Mouse (Mus musculus): Measurements from ENCODE around the gene Ttc36. TPM values are rescaled to one million over a fixed set of nuclear protein-coding genes. Genes with fewer than 3 reads are reported as not detected.
"Not testable (repeated sequence)": the region's sequence is repeated elsewhere in the genome, so short reads cannot be mapped to it uniquely, and the experiment has no call there.

Gene Ttc36
- polyA plus RNA-seq, 1 experiment from 2014 or later: 200 TPM

GRCm38 (mm10) chr9:44799102-44799957 lies 3.5 kb downstream of the Ttc36 start, which contains the start of gene Tmem25:
TSS of gene Tmem25 (minus strand) at chr9:44799307.
- H3K27me3 ChIP-seq (ENCODE audit: control insufficient read depth, insufficient read depth, low read depth, low read length): peaks cover 35% of the 10 kb centered on the region
- H3K27ac ChIP-seq (ENCODE audit: low read length): peak within 1 kb of the TSS; percentile 72
- peak within 1 kb of the TSS; percentile 61 for H3K9ac ChIP-seq (ENCODE audit: low read depth, low read length)
- peaks cover 14% of the 10 kb centered on the region for H3K4me1 ChIP-seq (ENCODE audit: control insufficient read depth, low read depth, low read length)
- under 1% methylated on average over 75 of the region's 75 CpGs for WGBS (ENCODE audit: insufficient replicate concordance)
- peak within 1 kb of the TSS; percentile 91 for H3K4me2 ChIP-seq (ENCODE audit: low read depth, low read length)
- no peaks in the 10 kb centered on the region for H3K36me3 ChIP-seq (ENCODE audit: control insufficient read depth, insufficient read depth)
- H3K4me3 ChIP-seq (ENCODE audit: low read depth, low read length): peak within 1 kb of the TSS; percentile 64
- peak; percentile 89 for ATAC-seq (ENCODE audit: low read depth)
- H3K9me3 ChIP-seq (replicated peaks; ENCODE audit: control insufficient read depth, low read length): no peaks in the 10 kb centered on the region

GRCm38 (mm10) chr9:44798298-44798697 lies 4.6 kb downstream of the Ttc36 start:
- H3K27me3 ChIP-seq (ENCODE audit: control insufficient read depth, insufficient read depth, low read depth, low read length): peaks cover 35% of the 10 kb centered on the region
- peak overlapping the region; percentile 91; the same call in 1 of the 2 replicates for H3K4me2 ChIP-seq (ENCODE audit: low read depth, low read length)
- H3K27ac ChIP-seq (ENCODE audit: low read length): no peak overlapping the region
- H3K36me3 ChIP-seq (ENCODE audit: control insufficient read depth, insufficient read depth): no peaks in the 10 kb centered on the region
- 48% methylated on average over 7 of the region's 7 CpGs for WGBS (ENCODE audit: insufficient replicate concordance)
- peaks cover 14% of the 10 kb centered on the region for H3K4me1 ChIP-seq (ENCODE audit: control insufficient read depth, low read depth, low read length)
- no peak overlapping the region for H3K4me3 ChIP-seq (ENCODE audit: low read depth, low read length)
- ATAC-seq (ENCODE audit: low read depth): no peak
- H3K9ac ChIP-seq (ENCODE audit: low read depth, low read length): no peak overlapping the region
- no peaks in the 10 kb centered on the region for H3K9me3 ChIP-seq (replicated peaks; ENCODE audit: control insufficient read depth, low read length)

- WGBS (ENCODE audit: insufficient replicate concordance): 67% methylated on average over 9 of the region's 9 CpGs
- Histone ChIP-seq H3K4me1 (ENCODE audit: control insufficient read depth, low read depth, low read length) (no peaks in the 10 kb centered on the region), H3K4me2 (ENCODE audit: low read depth, low read length) (no peak overlapping the region), H3K9me3 (replicated peaks; ENCODE audit: control insufficient read depth, low read length) (no peaks in the 10 kb centered on the region), H3K27ac (ENCODE audit: low read length) (no peak overlapping the region), H3K36me3 (ENCODE audit: control insufficient read depth, insufficient read depth) (no peaks in the 10 kb centered on the region; the same call in 1 of the 2 replicates), H3K9ac (ENCODE audit: low read depth, low read length) (no peak overlapping the region), H3K4me3 (ENCODE audit: low read depth, low read length) (no peak overlapping the region), H3K27me3 (ENCODE audit: control insufficient read depth, insufficient read depth, low read depth, low read length) (peaks cover 4% of the 10 kb centered on the region; the same call in 1 of the 2 replicates)
- no peak for ATAC-seq (ENCODE audit: low read depth)
Measured at GRCm38 (mm10) chr9:44792842-44793241, 10.0 kb downstream of the Ttc36 start.

- peak overlapping the region; percentile 78 for H3K27ac ChIP-seq (ENCODE audit: low read length)
- H3K9ac ChIP-seq (ENCODE audit: low read depth, low read length): peak overlapping the region; percentile 72
- H3K4me1 ChIP-seq (ENCODE audit: control insufficient read depth, low read depth, low read length): peaks cover 13% of the 10 kb centered on the region
- no peaks in the 10 kb centered on the region for H3K9me3 ChIP-seq (replicated peaks; ENCODE audit: control insufficient read depth, low read length)
- H3K27me3 ChIP-seq (ENCODE audit: control insufficient read depth, insufficient read depth, low read depth, low read length): no peaks in the 10 kb centered on the region
- peak overlapping the region; percentile 99 for H3K4me2 ChIP-seq (ENCODE audit: low read depth, low read length)
- H3K4me3 ChIP-seq (ENCODE audit: low read depth, low read length): peak overlapping the region; percentile 83
- under 1% methylated on average over 41 of the region's 41 CpGs for WGBS (ENCODE audit: insufficient replicate concordance)
- H3K36me3 ChIP-seq (ENCODE audit: control insufficient read depth, insufficient read depth): no peaks in the 10 kb centered on the region
- ATAC-seq (ENCODE audit: low read depth): peak; percentile 100
Measured at GRCm38 (mm10) chr9:44772750-44773651, 29.9 kb downstream of the Ttc36 start.

GRCm38 (mm10) chr9:44772392-44772749 lies 30.5 kb downstream of the Ttc36 start:
- H3K27me3 ChIP-seq (ENCODE audit: control insufficient read depth, insufficient read depth, low read depth, low read length): no peaks in the 10 kb centered on the region
- no peak overlapping the region for H3K4me3 ChIP-seq (ENCODE audit: low read depth, low read length)
- no peak for ATAC-seq (ENCODE audit: low read depth)
- H3K27ac ChIP-seq (ENCODE audit: low read length): peak overlapping the region; percentile 68; the same call in 1 of the 2 replicates
- 18% methylated on average over 5 of the region's 5 CpGs for WGBS (ENCODE audit: insufficient replicate concordance)
- no peaks in the 10 kb centered on the region for H3K36me3 ChIP-seq (ENCODE audit: control insufficient read depth, insufficient read depth)
- H3K9me3 ChIP-seq (replicated peaks; ENCODE audit: control insufficient read depth, low read length): no peaks in the 10 kb centered on the region
- 0 out of 2 replicates have a peak overlapping the region, but pooled peaks have one; percentile 14 for H3K4me2 ChIP-seq (ENCODE audit: low read depth, low read length)
- peaks cover 13% of the 10 kb centered on the region for H3K4me1 ChIP-seq (ENCODE audit: control insufficient read depth, low read depth, low read length)
- peak overlapping the region; percentile 31; the same call in 1 of the 2 replicates for H3K9ac ChIP-seq (ENCODE audit: low read depth, low read length)

GRCm38 (mm10) chr9:44771376-44771775 lies 31.5 kb downstream of the Ttc36 start:
- H3K4me3 ChIP-seq (ENCODE audit: low read depth, low read length): no peak overlapping the region
- no peak overlapping the region for H3K4me2 ChIP-seq (ENCODE audit: low read depth, low read length)
- no peaks in the 10 kb centered on the region for H3K36me3 ChIP-seq (ENCODE audit: control insufficient read depth, insufficient read depth)
- H3K27ac ChIP-seq (ENCODE audit: low read length): no peak overlapping the region
- no peaks in the 10 kb centered on the region for H3K27me3 ChIP-seq (ENCODE audit: control insufficient read depth, insufficient read depth, low read depth, low read length)
- no peak for ATAC-seq (ENCODE audit: low read depth)
- peaks cover 14% of the 10 kb centered on the region for H3K4me1 ChIP-seq (ENCODE audit: control insufficient read depth, low read depth, low read length)
- H3K9me3 ChIP-seq (replicated peaks; ENCODE audit: control insufficient read depth, low read length): no peaks in the 10 kb centered on the region
- H3K9ac ChIP-seq (ENCODE audit: low read depth, low read length): no peak overlapping the region
- WGBS (ENCODE audit: insufficient replicate concordance): 85% methylated on average over 5 of the region's 5 CpGs

GRCm38 (mm10) chr9:44768029-44768394 lies 34.9 kb downstream of the Ttc36 start:
- not testable (repeated sequence) for ATAC-seq (ENCODE audit: low read depth); H3K27me3 ChIP-seq (ENCODE audit: control insufficient read depth, insufficient read depth, low read depth, low read length); H3K36me3 ChIP-seq (ENCODE audit: control insufficient read depth, insufficient read depth); H3K9me3 ChIP-seq (replicated peaks; ENCODE audit: control insufficient read depth, low read length)
- 36% methylated on average over 7 of the region's 9 CpGs for WGBS (ENCODE audit: insufficient replicate concordance)
- Histone ChIP-seq H3K9ac (ENCODE audit: low read depth, low read length) (peak overlapping the region; percentile 97), H3K4me3 (ENCODE audit: low read depth, low read length) (peak overlapping the region; percentile 87), H3K4me2 (ENCODE audit: low read depth, low read length) (peak overlapping the region; percentile 71), H3K4me1 (ENCODE audit: control insufficient read depth, low read depth, low read length) (peaks cover 22% of the 10 kb centered on the region), H3K27ac (ENCODE audit: low read length) (peak overlapping the region; percentile 96)

GRCm38 (mm10) chr9:44767101-44768028 lies 35.5 kb downstream of the Ttc36 start, which contains the start of the genes Arcn1 and Ift46:
TSS of gene Arcn1 (minus strand) at chr9:44767845.
TSS of gene Ift46 (plus strand) at chr9:44767908.
- peak within 1 kb of the TSS; percentile 71 for H3K4me2 ChIP-seq (ENCODE audit: low read depth, low read length)
- peak within 1 kb of the TSS; percentile 96 for H3K27ac ChIP-seq (ENCODE audit: low read length)
- no peaks in the 10 kb centered on the region for H3K9me3 ChIP-seq (replicated peaks; ENCODE audit: control insufficient read depth, low read length)
- peak within 1 kb of the TSS; percentile 97 for H3K9ac ChIP-seq (ENCODE audit: low read depth, low read length)
- no peaks in the 10 kb centered on the region for H3K27me3 ChIP-seq (ENCODE audit: control insufficient read depth, insufficient read depth, low read depth, low read length)
- WGBS (ENCODE audit: insufficient replicate concordance): under 1% methylated on average over 79 of the region's 82 CpGs
- ATAC-seq (ENCODE audit: low read depth): peak; percentile 89
- peaks cover 20% of the 10 kb centered on the region for H3K4me1 ChIP-seq (ENCODE audit: control insufficient read depth, low read depth, low read length)
- no peaks in the 10 kb centered on the region for H3K36me3 ChIP-seq (ENCODE audit: control insufficient read depth, insufficient read depth)
- H3K4me3 ChIP-seq (ENCODE audit: low read depth, low read length): peak within 1 kb of the TSS; percentile 87
